Mouse (Mus musculus) mouse trophoblast stem cell (cell line): Measurements from ENCODE around the gene Cfap77.
"Not testable (repeated sequence)": the region's sequence is repeated elsewhere in the genome, so short reads cannot be mapped to it uniquely, and the experiment has no call there.

Source experiments
- in situ Hi-C, 2 experiments: fragments of 300-500 bp; cut with MseI, MboI; formaldehyde crosslinking; loops; 2 replicates in 1 of 2; 3 replicates in 1 of 2; pipeline ENCODE4 v1.15.1; 2025

Cfap77 gene

DNA sequence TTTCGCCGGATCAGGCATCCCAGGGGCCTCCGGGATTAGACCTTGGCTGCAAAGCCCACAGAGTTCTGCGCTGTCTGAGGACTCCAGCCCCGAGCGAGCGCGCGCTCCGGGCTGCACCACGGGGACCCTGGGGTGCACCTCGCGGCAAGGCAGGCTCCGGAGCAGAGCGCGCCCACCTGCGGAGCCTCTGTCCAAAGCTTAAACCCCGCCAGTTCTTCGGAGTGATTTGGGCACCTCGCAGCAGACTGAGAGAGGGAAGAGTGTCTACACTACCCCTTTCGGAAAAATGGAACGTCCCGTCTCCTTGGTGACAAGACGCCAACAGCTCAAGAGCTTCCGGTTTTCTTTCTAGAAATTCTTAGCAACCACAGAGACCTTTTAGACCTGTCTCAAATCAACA lies at the start of gene Cfap77:
Gene Cfap77, minus strand, starts transcription at position 76 of the 400 bp plus-strand sequence.
- in situ Hi-C loops: loop anchor here (5.0 kb wide), 3 partner anchors 128 to 298 kb away; no protein-coding TSS in a partner anchor

DNA sequence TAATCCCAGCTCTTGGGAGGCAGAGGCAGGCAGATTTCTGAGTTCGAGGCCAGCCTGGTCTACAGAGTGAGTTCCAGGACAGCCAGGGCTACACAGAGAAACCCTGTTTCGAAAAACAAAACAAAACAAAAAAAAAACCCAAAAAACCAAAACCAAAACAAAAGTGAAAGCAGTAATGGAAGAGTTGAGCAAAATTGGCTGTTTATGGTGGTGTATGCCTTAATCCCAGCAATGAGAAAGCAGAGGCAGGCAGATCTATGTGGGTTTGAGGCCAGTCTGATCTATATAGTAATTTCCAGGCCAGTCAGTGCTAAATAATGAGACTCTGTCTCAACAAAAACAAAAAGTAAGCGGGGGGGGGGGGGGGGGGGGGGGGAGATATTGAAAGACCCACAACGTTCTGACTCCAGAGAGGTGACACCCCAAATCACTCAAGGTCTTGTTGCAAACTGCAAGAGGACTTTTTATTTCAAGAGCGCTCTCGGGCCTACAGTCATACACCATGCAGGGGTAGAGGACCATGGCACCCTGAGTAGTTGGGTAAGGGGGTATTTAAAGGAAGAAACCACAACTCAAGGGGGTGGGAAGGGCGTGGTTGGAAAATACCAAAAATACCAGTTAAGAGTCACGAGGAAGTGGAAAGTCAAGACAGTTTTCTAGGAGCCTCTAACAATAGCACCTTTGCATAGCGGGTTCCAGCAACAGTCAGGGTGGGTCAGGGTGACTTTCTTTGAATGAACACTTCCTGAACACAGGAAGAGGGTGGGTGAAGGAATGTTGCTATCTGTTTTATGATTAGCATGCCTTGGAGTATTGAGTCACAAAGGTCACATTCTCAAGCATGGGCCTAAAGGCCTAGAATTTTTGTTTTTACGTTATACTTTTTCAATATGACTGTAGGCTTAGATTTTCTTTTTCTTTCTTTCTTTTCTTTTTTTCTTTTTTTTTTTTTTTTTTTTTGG lies 47.8 kb upstream of the Cfap77 start:
- in situ Hi-C loops: not testable (repeated sequence)

DNA sequence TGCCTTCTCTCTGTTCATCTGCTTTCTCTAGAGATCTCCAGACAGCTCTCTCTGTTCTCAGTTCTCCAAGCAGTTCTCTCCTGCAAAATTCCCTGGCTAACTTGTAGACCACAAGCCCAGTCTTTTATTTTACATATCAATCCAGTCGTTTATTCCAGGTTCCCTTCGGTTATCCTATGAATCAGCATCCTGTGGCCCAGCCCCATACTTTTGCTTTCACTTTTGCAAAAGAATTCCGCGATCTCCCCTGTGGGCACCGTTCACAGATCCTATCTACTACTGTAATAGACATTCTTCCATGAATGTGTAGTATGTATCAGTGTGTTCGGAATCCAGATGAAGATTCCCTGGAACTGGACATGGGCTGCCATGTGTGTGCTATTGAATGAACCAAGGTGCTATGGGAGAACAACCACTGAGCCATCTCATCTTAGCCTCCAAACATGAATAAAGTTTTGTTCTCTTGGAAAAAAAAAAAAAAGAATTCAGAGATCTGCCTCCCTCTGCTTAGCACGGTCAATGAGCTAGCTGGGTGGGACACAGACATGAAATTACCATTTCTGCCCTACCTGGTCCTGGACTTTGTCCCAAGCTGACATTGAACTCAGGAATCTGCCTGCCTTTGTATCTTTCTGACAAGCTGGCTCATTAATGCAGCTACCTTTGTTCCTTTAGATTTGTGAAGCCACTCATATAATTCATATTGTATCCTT lies 46.1 kb upstream of the Cfap77 start:
- in situ Hi-C loops: no loop called here

DNA sequence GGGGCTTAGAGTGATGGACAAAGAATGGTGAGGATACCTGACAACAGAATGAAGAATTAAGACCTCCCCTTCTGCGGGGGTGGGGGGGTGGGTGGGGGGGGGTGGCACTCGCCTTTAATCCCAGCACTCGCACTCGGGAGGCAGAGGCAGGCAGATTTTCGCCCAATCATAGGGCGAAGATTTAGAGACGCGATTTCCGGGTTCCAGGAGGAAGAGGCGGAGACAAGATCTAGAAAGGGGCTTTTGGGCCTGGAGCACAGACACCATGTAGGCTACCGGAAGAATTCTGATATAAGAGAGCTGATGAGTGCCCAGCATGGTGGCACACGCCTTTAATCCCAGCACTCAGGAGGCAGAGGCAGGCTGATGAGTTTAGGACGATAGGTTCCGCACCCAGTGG lies 44.8 kb upstream of the Cfap77 start:
- in situ Hi-C loops: no loop called here

DNA sequence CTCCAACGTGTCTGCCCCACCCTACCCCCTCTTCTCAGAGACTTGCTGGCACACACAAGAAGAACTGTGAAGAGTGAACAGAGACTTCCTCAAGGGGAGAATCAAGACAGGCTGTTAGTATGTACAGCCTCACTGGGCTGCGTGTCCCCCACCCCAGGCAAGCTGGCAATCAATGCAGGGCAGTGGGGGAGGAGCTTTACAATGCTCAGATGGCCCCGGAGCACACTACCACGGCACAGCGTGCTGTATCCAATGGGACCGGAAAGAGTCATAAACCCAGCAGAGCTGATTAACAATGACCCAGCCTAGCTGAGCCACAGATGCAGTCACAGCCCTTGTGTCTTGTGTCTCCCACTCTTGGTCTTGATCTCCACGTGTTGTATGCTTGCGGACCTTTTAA lies 43.9 kb upstream of the Cfap77 start:
- in situ Hi-C loops: no loop called here

DNA sequence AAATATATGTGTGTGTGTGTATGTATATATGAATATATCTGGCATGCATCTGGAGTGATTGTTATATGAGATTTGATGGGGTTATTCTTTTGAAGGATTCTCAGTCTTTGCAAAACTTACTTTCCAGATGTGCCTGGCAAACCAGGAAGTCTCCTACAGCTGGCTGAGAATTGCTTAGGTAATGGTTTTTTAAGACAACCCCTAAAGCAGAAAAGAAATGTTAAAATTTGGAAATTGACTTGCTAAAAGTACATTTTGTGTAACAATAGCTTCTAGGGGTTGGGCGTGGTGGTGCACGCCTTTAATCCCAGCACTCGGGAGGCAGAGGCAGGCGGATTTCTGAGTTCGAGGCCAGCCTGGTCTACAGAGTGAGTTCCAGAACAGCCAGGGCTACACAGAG lies 43.1 kb upstream of the Cfap77 start:
- in situ Hi-C loops: not testable (repeated sequence)

DNA sequence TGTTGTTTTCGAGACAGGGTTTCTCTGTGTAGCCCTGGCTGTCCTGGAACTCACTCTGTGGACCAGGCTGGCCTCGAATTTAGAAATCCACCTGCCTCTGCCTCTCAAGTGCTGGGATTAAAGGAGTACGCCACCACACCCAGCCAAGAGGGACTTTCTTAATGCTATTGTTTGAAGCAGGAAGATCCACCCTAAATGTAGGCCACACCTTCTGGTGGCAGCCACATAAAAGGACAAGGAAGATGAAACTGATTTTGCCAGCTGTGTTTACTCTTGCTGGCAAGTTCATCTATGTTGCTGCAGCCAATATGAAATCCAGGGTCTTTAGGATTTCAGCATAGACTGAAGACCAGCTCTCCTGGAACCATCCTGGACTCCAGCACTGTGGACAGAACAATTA lies 42.6 kb upstream of the Cfap77 start:
- in situ Hi-C loops: no loop called here

DNA sequence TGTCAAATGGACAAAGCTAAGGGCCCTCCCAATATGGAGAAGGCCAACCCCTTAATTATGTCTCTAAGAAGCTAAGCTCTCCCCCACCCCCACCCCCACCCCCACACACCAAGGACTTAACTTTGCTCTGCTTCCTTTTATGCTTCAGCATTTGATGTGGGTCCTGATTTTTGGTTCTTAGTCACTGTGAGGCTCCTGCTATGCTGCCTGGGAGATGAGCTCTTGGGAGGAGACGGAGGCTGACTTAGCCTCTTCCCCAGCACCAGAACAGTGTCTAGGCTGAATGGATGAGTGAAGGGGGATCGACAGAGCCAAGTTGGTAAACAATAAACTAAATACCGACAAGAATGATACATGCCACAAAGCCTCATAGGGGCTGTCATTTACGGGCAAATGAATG lies 41.9 kb upstream of the Cfap77 start:
- in situ Hi-C loops: no loop called here

DNA sequence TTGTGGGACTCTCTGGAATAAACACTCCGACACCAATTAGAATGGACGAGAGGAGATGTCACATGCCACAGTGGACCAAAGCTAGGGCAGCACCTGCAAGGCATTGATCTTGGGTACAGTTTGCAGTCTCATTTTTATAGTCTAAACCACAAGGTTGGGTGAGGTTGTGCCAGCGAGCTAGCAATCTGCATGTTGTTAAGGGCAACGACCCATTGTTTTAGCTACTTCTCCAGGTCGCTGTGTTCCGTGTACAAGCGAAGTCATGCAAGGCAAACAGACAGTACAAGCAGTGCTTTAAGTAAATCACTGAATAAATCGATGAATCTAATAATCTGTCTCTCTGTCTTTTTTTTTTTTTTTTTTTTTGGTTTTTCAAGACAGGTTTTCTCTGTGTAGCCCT lies 40.8 kb upstream of the Cfap77 start:
- in situ Hi-C loops: no loop called here

DNA sequence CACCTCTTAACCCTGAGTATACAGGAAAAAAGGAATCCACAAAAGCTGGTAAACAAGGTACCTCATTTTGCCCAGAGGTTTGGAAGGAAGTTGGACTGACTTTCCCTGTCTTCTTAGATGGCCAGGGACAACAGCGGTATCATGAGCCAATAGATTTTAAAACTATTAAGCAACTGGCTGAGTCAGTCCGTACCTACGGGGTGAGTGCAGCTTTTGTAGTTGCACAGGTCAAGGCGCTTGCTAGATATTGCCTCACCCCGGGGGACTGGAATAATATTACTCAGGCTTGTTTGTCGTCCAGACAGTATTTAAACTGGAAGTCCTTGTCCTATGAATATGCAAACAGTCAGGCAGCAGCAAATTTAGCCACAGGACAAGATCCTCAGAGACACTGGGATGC lies 34.4 kb upstream of the Cfap77 start:
- in situ Hi-C loops: not testable (repeated sequence)

DNA sequence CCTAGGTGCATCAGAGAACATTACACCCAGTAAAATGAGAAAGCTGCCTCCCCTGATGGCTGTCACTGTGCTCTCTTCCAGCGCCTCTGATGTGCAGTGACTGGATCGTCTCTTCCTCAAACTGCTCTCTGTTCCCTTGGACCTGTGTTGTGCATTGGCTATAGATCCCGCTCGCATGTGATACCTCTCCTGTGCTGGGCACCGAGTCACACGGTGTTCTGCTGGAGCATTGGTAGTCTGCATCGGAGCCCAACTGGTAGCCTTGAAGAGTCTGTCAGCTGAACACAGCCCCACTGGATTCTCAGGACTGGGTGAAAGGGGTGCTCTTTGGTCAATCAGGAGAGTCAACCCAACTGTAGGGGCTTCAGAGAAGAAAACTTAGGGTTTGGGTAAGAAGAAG lies 31.2 kb upstream of the Cfap77 start:
- in situ Hi-C loops: no loop called here

DNA sequence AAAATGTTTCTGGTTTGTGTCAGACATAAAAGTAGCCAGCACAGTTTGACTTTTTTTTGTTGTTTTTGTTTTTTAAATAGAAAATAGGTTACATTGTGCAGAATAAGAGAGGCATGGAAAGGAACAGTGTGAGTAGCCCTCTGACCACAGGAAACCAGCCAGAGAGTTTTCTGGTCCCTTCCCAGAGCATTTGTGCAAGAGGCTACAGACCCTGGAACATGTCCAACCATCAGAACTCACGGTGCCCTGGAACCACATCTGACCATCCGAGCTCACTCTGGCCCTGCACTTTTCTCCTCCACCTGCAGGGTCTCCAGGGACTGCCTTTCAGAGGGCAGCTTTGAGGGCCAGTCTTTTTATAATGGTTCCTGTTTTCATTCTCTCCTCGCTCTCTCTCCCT lies 27.1 kb upstream of the Cfap77 start:
- in situ Hi-C loops: no loop called here

DNA sequence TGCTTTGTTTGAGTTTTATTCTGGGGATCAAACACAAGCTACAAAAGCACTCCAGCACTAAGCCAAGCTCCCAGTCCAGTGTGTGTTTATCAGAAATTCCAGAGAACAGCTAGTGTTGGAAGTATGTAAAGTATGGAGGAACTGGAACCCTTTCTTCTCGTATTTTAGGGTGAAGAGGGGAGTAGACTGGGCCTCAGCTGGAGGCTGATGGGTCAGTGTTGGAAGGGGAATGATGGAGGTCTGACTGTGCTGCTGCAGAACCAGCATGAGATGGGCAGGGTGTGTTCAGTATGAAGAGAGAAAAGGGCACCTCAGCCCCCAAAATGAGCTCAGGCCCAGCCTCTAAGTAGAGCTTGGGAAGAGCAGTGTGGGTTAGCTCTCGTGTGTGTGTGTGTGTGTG lies 21.4 kb upstream of the Cfap77 start:
- in situ Hi-C loops: no loop called here

DNA sequence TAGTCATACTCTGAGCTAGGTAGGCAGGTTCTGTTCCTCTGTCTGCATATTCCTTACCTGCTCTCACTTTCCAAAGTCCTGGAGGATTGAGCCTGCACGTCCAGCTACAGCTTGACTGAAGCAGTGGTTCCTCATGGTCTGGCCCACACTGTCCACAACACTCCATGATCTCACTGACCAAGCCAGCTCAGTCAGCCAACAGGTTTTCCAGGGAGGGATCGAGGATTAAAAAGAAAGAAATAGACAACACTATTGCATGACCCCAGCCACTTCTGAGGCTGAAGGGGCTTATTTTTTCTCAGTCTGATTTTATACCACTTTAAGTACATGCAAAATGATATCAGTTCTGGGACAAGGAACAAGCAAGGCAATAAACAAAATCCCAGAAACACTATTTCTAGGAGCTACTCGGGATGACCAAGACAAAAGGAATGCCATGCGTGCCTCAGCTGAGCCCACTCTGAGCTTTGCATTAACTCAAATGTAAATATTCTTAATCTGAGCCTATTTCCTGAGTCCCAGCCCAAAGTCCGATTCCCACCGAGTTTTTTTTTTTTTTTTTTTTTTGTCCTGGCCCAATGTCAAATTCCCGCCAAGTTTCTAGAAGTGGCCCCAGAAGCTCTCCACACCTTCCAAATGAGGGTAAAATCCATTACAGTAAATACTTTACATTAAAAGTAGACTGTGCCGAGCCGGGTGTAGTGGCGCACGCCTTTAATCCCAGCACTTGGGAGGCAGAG lies 20.6 kb upstream of the Cfap77 start:
- in situ Hi-C loops: no loop called here

DNA sequence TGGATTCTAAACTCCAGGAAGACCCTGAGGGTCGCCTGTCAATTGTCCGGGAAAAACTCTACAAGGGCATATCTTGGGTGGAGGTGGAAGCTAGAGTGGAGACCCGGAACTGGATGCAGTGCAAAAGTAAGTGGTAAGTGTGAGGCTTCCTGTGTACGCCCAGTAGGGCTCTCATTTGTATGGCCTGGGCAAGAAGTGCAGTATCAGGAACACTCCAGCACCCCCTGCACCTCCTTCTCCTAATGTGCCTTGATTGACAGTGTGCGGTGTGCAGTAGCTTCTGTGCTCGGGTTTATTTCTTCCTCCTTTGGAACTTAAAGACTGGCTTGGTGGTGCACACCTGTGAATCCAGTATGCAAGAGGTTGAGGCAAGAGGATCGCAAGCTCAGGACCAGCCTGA lies 19.8 kb upstream of the Cfap77 start:
- in situ Hi-C loops: no loop called here

DNA sequence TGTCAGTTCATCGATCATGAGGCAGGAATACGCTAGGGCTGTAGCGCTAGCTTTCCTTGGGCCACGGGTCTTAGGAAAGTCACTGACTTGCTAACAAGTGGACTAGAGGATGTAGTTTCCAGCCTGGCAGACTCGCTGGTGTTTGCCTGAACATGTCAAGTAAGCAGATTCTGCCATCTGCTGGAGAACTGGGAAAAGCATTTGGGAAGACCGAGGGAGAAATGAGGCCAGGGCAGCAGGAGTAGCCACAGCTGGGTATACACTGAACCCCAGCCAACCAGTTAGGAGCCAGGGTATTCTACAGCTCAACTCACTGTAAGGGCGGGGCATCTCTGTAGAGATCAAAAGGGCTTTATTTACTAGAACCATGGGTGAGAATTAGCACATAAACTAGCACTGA lies 11.5 kb upstream of the Cfap77 start:
- in situ Hi-C loops: no loop called here

DNA sequence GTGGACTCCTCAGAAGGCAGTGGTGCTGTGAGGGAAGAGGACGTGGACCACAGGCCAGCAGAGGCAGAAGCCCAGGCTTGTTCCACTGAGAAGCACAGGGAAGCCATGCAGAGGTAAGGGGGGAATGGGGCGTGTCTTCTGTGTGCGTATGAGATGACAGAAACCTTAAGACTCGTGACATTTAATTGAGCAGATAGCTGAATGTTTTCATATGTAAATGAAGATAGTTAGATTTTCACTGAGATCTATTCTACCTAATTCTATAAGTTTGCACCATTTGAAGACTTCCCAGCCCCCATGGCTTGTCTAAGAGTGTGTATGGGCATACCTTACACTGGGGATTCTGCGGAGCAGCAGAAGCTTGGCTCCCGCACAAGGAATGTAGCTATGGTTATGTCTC lies 10.9 kb upstream of the Cfap77 start:
- in situ Hi-C loops: no loop called here

DNA sequence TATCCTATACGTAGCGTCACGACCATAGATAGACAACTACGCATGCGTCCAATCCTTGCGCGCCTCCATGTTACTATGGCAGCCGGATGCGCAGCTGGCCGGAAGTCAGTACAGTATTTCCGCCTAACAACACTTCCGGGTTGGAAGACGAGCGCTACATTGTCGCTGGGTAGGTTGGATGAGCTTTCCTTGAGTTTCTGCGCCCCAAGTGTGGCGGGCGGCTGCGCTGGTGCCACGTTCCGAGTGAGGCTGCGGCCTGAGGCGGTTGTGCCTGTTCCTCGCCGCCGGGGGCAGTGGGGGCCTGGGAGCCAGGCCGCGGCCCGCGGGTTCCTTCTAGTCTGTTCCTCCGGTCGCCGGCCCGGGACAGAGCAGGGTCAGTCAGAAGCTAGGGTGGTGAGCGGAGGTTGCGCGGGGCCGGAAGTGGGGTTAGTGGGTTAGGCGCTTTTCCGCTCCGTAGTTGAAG lies 5.3 kb upstream of the Cfap77 start, which contains the start of gene Ttf1:
Gene Ttf1, plus strand, starts transcription at position 128 of the 463 bp plus-strand sequence.
- in situ Hi-C loops: no loop called here

DNA sequence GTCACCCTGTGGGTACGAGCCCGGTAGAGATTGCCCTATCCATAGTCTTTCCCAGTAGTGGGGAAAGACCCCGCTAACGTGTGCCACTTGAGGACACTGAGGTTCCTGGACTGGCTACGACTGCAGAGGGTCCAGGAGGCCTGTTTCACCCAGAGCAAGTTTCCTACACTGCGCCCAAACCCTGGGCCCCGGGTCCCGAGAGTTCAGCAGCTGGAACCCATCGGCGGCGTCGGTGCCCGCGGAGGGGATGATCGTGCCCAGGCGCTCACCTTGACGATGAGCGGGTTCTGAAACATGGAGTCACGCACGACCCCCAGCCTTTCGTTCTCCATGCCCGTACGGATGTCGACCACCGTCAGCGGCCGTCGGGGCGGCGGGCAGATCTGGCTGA lies 326 bp downstream of the Cfap77 start:
- in situ Hi-C loops: loop anchor here (5.0 kb wide), 3 partner anchors 127 to 297 kb away; no protein-coding TSS in a partner anchor

DNA sequence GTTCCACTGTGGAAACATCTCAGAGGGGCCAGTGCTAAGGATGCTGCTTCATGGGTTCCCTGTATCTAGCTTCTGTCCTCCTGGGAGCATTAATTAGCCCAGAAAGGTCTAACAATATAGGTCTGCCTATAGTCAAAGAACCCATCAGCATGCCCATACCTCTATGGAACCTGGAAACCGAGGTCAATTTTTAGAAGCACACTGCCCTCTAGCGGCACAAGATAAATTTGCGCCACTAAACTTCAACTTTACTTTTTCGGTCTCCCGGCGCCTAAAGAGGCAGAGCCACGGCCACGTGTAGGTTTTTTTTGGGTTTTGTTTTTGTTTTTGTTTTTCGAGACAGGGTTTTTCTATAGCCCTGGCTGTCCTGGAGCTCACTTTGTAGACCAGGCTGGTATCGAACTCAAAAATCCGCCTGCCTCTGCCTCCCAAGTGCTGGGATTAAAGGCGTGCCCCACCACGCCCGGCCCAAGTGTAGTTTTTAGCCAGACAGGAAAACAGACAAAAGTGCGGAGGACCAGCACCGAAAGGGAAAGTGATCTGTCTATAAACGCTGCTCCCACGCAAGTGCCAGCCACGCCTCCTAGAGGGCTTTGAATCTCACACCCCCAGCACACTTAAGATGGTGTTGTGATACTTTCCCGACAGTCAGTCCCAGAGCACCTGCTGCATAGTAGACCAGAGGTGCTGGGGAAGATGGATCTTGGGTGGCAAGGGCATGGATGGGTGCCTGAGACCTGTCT lies 893 bp downstream of the Cfap77 start:
- in situ Hi-C loops: loop anchor here (5.0 kb wide), 3 partner anchors 127 to 297 kb away; no protein-coding TSS in a partner anchor

DNA sequence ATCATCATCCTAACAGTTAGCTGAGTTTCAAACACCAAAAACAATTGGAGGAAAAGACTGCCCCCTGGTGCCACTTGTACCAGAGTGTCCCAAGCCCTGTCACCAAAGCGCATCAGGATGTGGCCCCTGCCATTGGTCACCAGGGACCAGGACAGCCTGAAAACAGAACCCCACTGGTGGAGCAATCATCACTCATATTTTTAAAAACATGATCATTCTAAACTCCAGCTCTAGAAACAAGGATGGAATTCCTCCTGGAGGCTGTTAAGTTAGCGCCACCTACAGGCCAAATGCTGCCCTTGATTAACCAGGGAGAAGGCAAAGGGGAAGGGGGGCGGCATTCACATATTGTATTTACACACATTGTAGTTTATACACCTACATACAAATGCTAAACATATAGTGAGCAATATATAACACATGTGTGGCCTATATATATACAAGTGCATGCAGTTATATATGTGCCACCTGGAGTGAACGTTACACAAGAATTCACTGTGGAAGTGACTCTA lies 1.9 kb downstream of the Cfap77 start:
- in situ Hi-C loops: loop anchor here (5.0 kb wide), 3 partner anchors 126 to 296 kb away; no protein-coding TSS in a partner anchor
